Mouse (Mus musculus) liver, embryonic 14.5 days (tissue): ENCODE data around the gene H2-K1. TPM values are rescaled to one million over a fixed set of nuclear protein-coding genes. Genes with fewer than 3 reads are reported as not detected.

ENCODE experiments used
- ATAC-seq: fragments of 200-750 bp; cut with Nextera tagmentation; 2 replicates; pipeline ENCODE4 v1.8.0; 2017; ENCODE audit warnings: moderate number of reproducible peaks, mild to moderate bottlenecking, moderate library complexity; ENCODE audit not compliant: insufficient read depth
- DNase-seq, 3 experiments: peaks; one replicate each; pipeline ENCODE4 v3.0.0-alpha.2; 2012 to 2013; ENCODE audit warnings: low read depth in 3 of 3, low spot score in 3 of 3
- H3K27ac ChIP-seq: fragments of 300-500 bp; sonication (generic); 2 replicates; pipeline ENCODE4 v1.5.1; 2014; ENCODE audit warnings: moderate library complexity, mild to moderate bottlenecking, control low read depth, inconsistent platforms
- H3K27me3 ChIP-seq: fragments of 300-500 bp; sonication (generic); 2 replicates; pipeline ENCODE4 v1.6.1; 2014; ENCODE audit warnings: mild to moderate bottlenecking, low read length, moderate library complexity; ENCODE audit not compliant: control insufficient read depth, insufficient read depth
- H3K36me3 ChIP-seq: fragments of 300-500 bp; sonication (generic); replicated peaks from 2 replicates; pipeline ENCODE4 v1.6.1; 2014; ENCODE audit warnings: low read depth; ENCODE audit not compliant: control insufficient read depth, insufficient read depth
- H3K4me1 ChIP-seq, 2 experiments: fragments of 200-500 bp in 1 of 2; fragments of 300-500 bp in 1 of 2; sonication (generic) in 1 of 2; replicated peaks; 2 replicates each; pipeline ENCODE4 v1.6.1; 2012 to 2014; ENCODE audit warnings: antibody characterized with exemption in 1 of 2, inconsistent platforms in 1 of 2, low read length in 1 of 2; ENCODE audit not compliant: control insufficient read depth in 2 of 2, insufficient read depth in 2 of 2
- H3K4me2 ChIP-seq: fragments of 300-500 bp; sonication (generic); 2 replicates; pipeline ENCODE4 v1.6.1; 2014; ENCODE audit warnings: low read depth, mild to moderate bottlenecking, control low read depth, moderate library complexity
- H3K4me3 ChIP-seq, 2 experiments: fragments of 200-500 bp in 1 of 2; fragments of 300-500 bp in 1 of 2; sonication (generic) in 1 of 2; 2 replicates each; pipeline ENCODE4 v1.5.1; 2012 to 2014; ENCODE audit warnings: low read depth in 2 of 2, low read length in 2 of 2, mild to moderate bottlenecking in 2 of 2, control low read depth in 1 of 2, inconsistent platforms in 1 of 2, moderate library complexity in 1 of 2; ENCODE audit not compliant: insufficient read depth in 1 of 2
- H3K9ac ChIP-seq: fragments of 300-500 bp; sonication (generic); replicated peaks from 2 replicates; pipeline ENCODE4 v1.6.1; 2014; ENCODE audit warnings: mild to moderate bottlenecking, control low read depth, moderate library complexity
- H3K9me3 ChIP-seq: fragments of 300-500 bp; sonication (generic); 2 replicates; pipeline ENCODE4 v1.6.1; 2016; ENCODE audit warnings: low read length, mixed read lengths; ENCODE audit not compliant: control insufficient read depth
- CTCF ChIP-seq: IDR thresholded peaks from 2 replicates; pipeline ENCODE4 v1.5.1; 2016; ENCODE audit warnings: antibody characterized with exemption, low read depth, control low read depth
- EP300 ChIP-seq: IDR thresholded peaks from 2 replicates; pipeline ENCODE4 v1.6.1; 2016; ENCODE audit warnings: antibody characterized with exemption, low read depth
- WGBS: fragments of 180-500 bp; shearing (Covaris S2); extraction: QIAGEN DNeasy Blood & Tissue Kit; methylation state at CpG from one replicate; pipeline ENCODE4 v1.1.7; 2014; ENCODE audit not compliant: insufficient replicate concordance; 5-methylcytosine and 5-hydroxymethylcytosine counted together
- microRNA counts: library from miRNA; unstranded; fragments of <30 nt; microRNA quantifications from one replicate; lab custom pipeline; 2016
- microRNA-seq: library from miRNA; unstranded; fragments of <30 nt; microRNA quantifications from one replicate; pipeline ENCODE4, GENCODE M21; 2016
- polyA plus RNA-seq, 2 experiments: library from polyadenylated mRNA; depleted of rRNA in 1 of 2; stranded (reverse) in 1 of 2; unstranded in 1 of 2; fragments of >200 nt; fragmentation: Nextera tagmentation in 1 of 2; extraction: Ambion mirVana in 1 of 2; gene quantifications; 2 replicates each; pipeline versions ENCODE4 v1.2.1 to v1.2.3; 2012 to 2014

The H2-K1 gene
- polyA plus RNA-seq, 2 experiments: 107 to 124 TPM

GRCm38 (mm10) chr17:33948905-33949537 lies 51.1 kb downstream of the H2-K1 start:
- Histone ChIP-seq H3K4me3 (no peak overlapping the region), H3K27ac (no peak overlapping the region), H3K9ac (no peak overlapping the region), H3K27me3 (no peaks in the 10 kb centered on the region), H3K9me3 (no peaks in the 10 kb centered on the region), H3K36me3 (peaks cover 23% of the 10 kb centered on the region), H3K4me2 (no peak overlapping the region), H3K4me1 (peaks cover 9 to 17% of the 10 kb centered on the region in 2 experiments)
- no peak for ATAC-seq
- WGBS: 77% methylated on average over 19 of the region's 19 CpGs
- DNase-seq: no peak
- no peak for TF ChIP-seq EP300
- no peak for TF ChIP-seq CTCF

DNA sequence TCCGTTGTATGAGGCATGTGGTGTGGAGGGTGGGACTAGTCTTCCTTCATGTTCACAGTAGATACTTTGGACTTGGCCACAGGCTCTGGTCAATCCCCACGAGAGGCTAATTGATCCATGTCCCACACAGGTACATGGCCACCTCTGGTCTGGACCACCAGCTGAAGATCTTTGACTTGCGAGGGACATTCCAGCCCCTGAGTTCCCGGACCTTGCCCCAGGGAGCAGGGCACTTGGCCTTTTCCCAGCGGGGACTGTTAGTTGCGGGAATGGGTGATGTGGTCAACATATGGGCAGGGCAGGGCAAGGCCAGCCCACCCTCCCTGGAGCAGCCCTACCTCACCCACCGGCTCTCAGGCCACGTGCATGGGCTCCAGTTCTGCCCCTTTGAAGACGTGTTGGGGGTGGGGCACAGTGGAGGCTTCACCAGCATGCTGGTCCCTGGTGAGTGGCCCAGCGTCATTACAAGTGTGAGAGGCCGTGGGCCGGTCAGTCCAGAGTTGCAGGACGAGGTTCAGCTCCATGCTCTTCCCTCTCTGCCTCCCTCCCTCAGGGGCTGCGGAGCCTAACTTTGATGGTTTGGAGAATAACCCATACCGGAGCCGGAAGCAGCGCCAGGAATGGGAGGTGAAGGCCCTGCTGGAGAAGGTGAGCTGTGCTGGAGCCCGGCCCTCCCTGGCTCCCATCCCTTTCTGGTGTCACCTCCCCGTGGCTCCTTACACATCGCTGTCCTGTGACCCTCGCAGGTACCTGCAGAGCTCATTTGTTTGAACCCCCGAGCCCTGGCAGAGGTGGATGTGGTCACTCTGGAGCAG lies 51.9 kb downstream of the H2-K1 start:
- H3K4me1 ChIP-seq: peaks cover 7 to 14% of the 10 kb centered on the region in 2 experiments
- H3K27ac ChIP-seq: no peak overlapping the region
- no peak overlapping the region for H3K4me3 ChIP-seq

DNA sequence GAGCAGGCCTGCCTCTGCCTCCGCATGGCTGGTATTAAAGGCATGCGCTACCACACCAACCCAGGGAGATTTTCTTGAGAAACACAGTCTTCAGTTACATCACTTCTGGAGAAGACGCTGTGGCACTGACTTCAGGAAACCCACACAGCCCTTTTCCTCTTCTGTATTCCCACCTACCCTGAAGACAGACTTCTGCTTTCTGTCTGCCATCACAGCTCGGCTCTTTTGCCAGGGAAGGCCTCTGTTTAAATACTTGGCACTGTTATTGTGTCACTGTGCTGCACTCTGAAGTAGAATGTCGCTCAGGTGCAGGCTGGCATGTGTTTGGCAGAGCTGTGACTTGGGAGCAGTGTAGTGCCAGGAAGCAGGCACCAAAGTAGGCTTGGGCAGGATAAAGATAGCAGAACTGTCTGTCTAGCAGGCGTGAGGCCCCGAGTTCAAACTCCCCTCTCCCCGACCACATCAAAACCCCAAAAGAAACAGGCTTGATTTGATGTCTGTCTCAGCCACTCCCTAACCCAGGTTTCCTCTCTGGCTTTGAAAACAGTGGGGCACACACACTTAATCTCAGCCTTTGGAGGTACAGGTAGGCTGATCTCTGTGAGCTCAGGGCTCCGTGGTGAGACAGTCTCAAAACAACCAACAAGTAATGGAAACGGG lies 52.6 kb downstream of the H2-K1 start:
- Histone ChIP-seq H3K4me1 (peaks cover 4 to 7% of the 10 kb centered on the region in 2 experiments), H3K4me3 (no peak overlapping the region), H3K9ac (no peak overlapping the region), H3K27ac (no peak overlapping the region), H3K36me3 (peaks cover 9% of the 10 kb centered on the region), H3K9me3 (no peaks in the 10 kb centered on the region), H3K27me3 (no peaks in the 10 kb centered on the region), H3K4me2 (no peak overlapping the region)
- 50% methylated on average over 10 of the region's 10 CpGs for WGBS
- ATAC-seq (no peak), DNase-seq (no peak)
- no peak for TF ChIP-seq CTCF
- no peak for TF ChIP-seq EP300

More for the DNA sequence above, 51.9 kb downstream of the H2-K1 start:
- Histone ChIP-seq H3K9me3 (no peaks in the 10 kb centered on the region), H3K4me2 (no peak overlapping the region), H3K9ac (no peak overlapping the region), H3K27me3 (no peaks in the 10 kb centered on the region), H3K36me3 (peaks cover 16% of the 10 kb centered on the region)
- no peak for ATAC-seq
- 76% methylated on average over 22 of the region's 22 CpGs for WGBS
- TF ChIP-seq CTCF (no peak), EP300 (no peak)
- DNase-seq: no peak

MicroRNAs within 50 kb of the gene (microRNA counts, 519-probe panel; counts per million panel counts)
- 69.9 counts per million for microRNA mmu-miR-219 (lab: Ali Mortazavi, UCI)

Small RNAs within 50 kb of the gene (microRNA-seq; reads per million reads assigned to microRNA genes)
- gene Mir219a-1 (not detected), gene Mir219c (not detected)

Other genes with a start within 250 kb of the H2-K1 start
Only the 30 nearest of the 33 such genes appear.
- gene Kank3, start 189.8 kb downstream of the H2-K1 start, polyA plus RNA-seq (2012; rRNA removed): 7.1 and 7.6 TPM in 2 replicates
- 7.3 and 7.7 TPM in 2 replicates for gene Kank3, start 189.8 kb downstream of the H2-K1 start, polyA plus RNA-seq (2014; fragmentation: Nextera tagmentation; extraction: Ambion mirVana)
- 593 and 901 TPM in 2 replicates for gene Rps28, start 175.8 kb downstream of the H2-K1 start, polyA plus RNA-seq (2012; rRNA removed)
- 693 and 702 TPM in 2 replicates for gene Rps28, start 175.8 kb downstream of the H2-K1 start, polyA plus RNA-seq (2014; fragmentation: Nextera tagmentation; extraction: Ambion mirVana)
- gene Ndufa7, start 175.8 kb downstream of the H2-K1 start, polyA plus RNA-seq (2012; rRNA removed): 146 and 149 TPM in 2 replicates
- gene Ndufa7, start 175.8 kb downstream of the H2-K1 start, polyA plus RNA-seq (2014; fragmentation: Nextera tagmentation; extraction: Ambion mirVana): 271 and 282 TPM in 2 replicates
- 5.2 and 6.7 TPM in 2 replicates for gene Cd320, start 157.3 kb downstream of the H2-K1 start, polyA plus RNA-seq (2012; rRNA removed)
- 16.1 and 16.9 TPM in 2 replicates for gene Cd320, start 157.3 kb downstream of the H2-K1 start, polyA plus RNA-seq (2014; fragmentation: Nextera tagmentation; extraction: Ambion mirVana)
- not detected in 2 replicates for gene Gm7029, start 126.5 kb downstream of the H2-K1 start, polyA plus RNA-seq (2012; rRNA removed)
- not detected in 2 replicates for gene Gm7029, start 126.5 kb downstream of the H2-K1 start, polyA plus RNA-seq (2014; fragmentation: Nextera tagmentation; extraction: Ambion mirVana)
- gene Kifc1, start 109.7 kb downstream of the H2-K1 start, polyA plus RNA-seq (2012; rRNA removed): 37.2 and 40.8 TPM in 2 replicates
- 7.2 and 7.9 TPM in 2 replicates for gene Kifc1, start 109.7 kb downstream of the H2-K1 start, polyA plus RNA-seq (2014; fragmentation: Nextera tagmentation; extraction: Ambion mirVana)
- 0.36 and 0.44 TPM in 2 replicates for gene Platr17, start 95.2 kb downstream of the H2-K1 start, polyA plus RNA-seq (2012; rRNA removed)
- 0.20 and 0.29 TPM in 2 replicates for gene Platr17, start 95.2 kb downstream of the H2-K1 start, polyA plus RNA-seq (2014; fragmentation: Nextera tagmentation; extraction: Ambion mirVana)
- gene Daxx, start 90.9 kb downstream of the H2-K1 start, polyA plus RNA-seq (2012; rRNA removed): 11.1 and 14.7 TPM in 2 replicates
- gene Daxx, start 90.9 kb downstream of the H2-K1 start, polyA plus RNA-seq (2014; fragmentation: Nextera tagmentation; extraction: Ambion mirVana): 14.8 and 15.3 TPM in 2 replicates
- gene Tapbp, start 84.4 kb downstream of the H2-K1 start, polyA plus RNA-seq (2012; rRNA removed): 10.4 and 10.6 TPM in 2 replicates
- 24.0 and 28.7 TPM in 2 replicates for gene Tapbp, start 84.4 kb downstream of the H2-K1 start, polyA plus RNA-seq (2014; fragmentation: Nextera tagmentation; extraction: Ambion mirVana)
- 10.6 and 12.1 TPM in 2 replicates for gene Zbtb22, start 84.4 kb downstream of the H2-K1 start, polyA plus RNA-seq (2012; rRNA removed)
- 4.7 and 4.8 TPM in 2 replicates for gene Zbtb22, start 84.4 kb downstream of the H2-K1 start, polyA plus RNA-seq (2014; fragmentation: Nextera tagmentation; extraction: Ambion mirVana)
- gene Rgl2, start 70.8 kb downstream of the H2-K1 start, polyA plus RNA-seq (2012; rRNA removed): 17.0 and 19.6 TPM in 2 replicates
- gene Rgl2, start 70.8 kb downstream of the H2-K1 start, polyA plus RNA-seq (2014; fragmentation: Nextera tagmentation; extraction: Ambion mirVana): 4.9 and 5.9 TPM in 2 replicates
- 36.8 and 62.4 TPM in 2 replicates for gene Pfdn6, start 60.0 kb downstream of the H2-K1 start, polyA plus RNA-seq (2012; rRNA removed)
- gene Pfdn6, start 60.0 kb downstream of the H2-K1 start, polyA plus RNA-seq (2014; fragmentation: Nextera tagmentation; extraction: Ambion mirVana): 103 TPM in 2 replicates
- 17.3 and 18.9 TPM in 2 replicates for gene Wdr46, start 59.7 kb downstream of the H2-K1 start, polyA plus RNA-seq (2012; rRNA removed)
- 8.0 and 11.6 TPM in 2 replicates for gene Wdr46, start 59.7 kb downstream of the H2-K1 start, polyA plus RNA-seq (2014; fragmentation: Nextera tagmentation; extraction: Ambion mirVana)
- gene B3galt4, start 48.9 kb downstream of the H2-K1 start, polyA plus RNA-seq (2012; rRNA removed): 1.1 and 1.3 TPM in 2 replicates
- gene B3galt4, start 48.9 kb downstream of the H2-K1 start, polyA plus RNA-seq (2014; fragmentation: Nextera tagmentation; extraction: Ambion mirVana): 1.1 and 1.8 TPM in 2 replicates
- gene Vps52, start 44.5 kb downstream of the H2-K1 start, polyA plus RNA-seq (2012; rRNA removed): 17.4 and 18.7 TPM in 2 replicates
- gene Vps52, start 44.5 kb downstream of the H2-K1 start, polyA plus RNA-seq (2014; fragmentation: Nextera tagmentation; extraction: Ambion mirVana): 15.2 and 18.4 TPM in 2 replicates
- gene Rps18, start 44.3 kb downstream of the H2-K1 start, polyA plus RNA-seq (2012; rRNA removed): 829 and 1,098 TPM in 2 replicates
- gene Rps18, start 44.3 kb downstream of the H2-K1 start, polyA plus RNA-seq (2014; fragmentation: Nextera tagmentation; extraction: Ambion mirVana): 1,411 and 1,430 TPM in 2 replicates
- gene Ring1, start 24.3 kb upstream of the H2-K1 start, polyA plus RNA-seq (2012; rRNA removed): 7.6 and 9.7 TPM in 2 replicates
- gene Ring1, start 24.3 kb upstream of the H2-K1 start, polyA plus RNA-seq (2014; fragmentation: Nextera tagmentation; extraction: Ambion mirVana): 1.2 and 1.7 TPM in 2 replicates
- 30.6 and 32.8 TPM in 2 replicates for gene H2-Ke6, start 27.7 kb upstream of the H2-K1 start, polyA plus RNA-seq (2012; rRNA removed)
- gene H2-Ke6, start 27.7 kb upstream of the H2-K1 start, polyA plus RNA-seq (2014; fragmentation: Nextera tagmentation; extraction: Ambion mirVana): 22.3 and 24.9 TPM in 2 replicates
- gene Slc39a7, start 31.3 kb upstream of the H2-K1 start, polyA plus RNA-seq (2012; rRNA removed): 27.0 and 28.1 TPM in 2 replicates
- 25.1 and 26.5 TPM in 2 replicates for gene Slc39a7, start 31.3 kb upstream of the H2-K1 start, polyA plus RNA-seq (2014; fragmentation: Nextera tagmentation; extraction: Ambion mirVana)
- gene Rxrb, start 31.5 kb upstream of the H2-K1 start, polyA plus RNA-seq (2012; rRNA removed): 15.2 and 16.5 TPM in 2 replicates
- 6.0 and 7.2 TPM in 2 replicates for gene Rxrb, start 31.5 kb upstream of the H2-K1 start, polyA plus RNA-seq (2014; fragmentation: Nextera tagmentation; extraction: Ambion mirVana)
- 0.22 and 0.55 TPM in 2 replicates for gene Col11a2, start 39.1 kb upstream of the H2-K1 start, polyA plus RNA-seq (2012; rRNA removed)
- gene Col11a2, start 39.1 kb upstream of the H2-K1 start, polyA plus RNA-seq (2014; fragmentation: Nextera tagmentation; extraction: Ambion mirVana): 0.06 and 0.20 TPM in 2 replicates
- 0.45 and 0.51 TPM in 2 replicates for gene H2-Oa, start 92.0 kb upstream of the H2-K1 start, polyA plus RNA-seq (2012; rRNA removed)
- gene H2-Oa, start 92.0 kb upstream of the H2-K1 start, polyA plus RNA-seq (2014; fragmentation: Nextera tagmentation; extraction: Ambion mirVana): 0.29 and 0.51 TPM in 2 replicates
- gene H2-DMa, start 119.2 kb upstream of the H2-K1 start, polyA plus RNA-seq (2012; rRNA removed): 2.5 and 3.1 TPM in 2 replicates
- gene H2-DMa, start 119.2 kb upstream of the H2-K1 start, polyA plus RNA-seq (2014; fragmentation: Nextera tagmentation; extraction: Ambion mirVana): 4.4 and 5.5 TPM in 2 replicates
- gene Brd2, start 122.3 kb upstream of the H2-K1 start, polyA plus RNA-seq (2012; rRNA removed): 46.8 and 48.7 TPM in 2 replicates
- gene Brd2, start 122.3 kb upstream of the H2-K1 start, polyA plus RNA-seq (2014; fragmentation: Nextera tagmentation; extraction: Ambion mirVana): 28.8 and 37.5 TPM in 2 replicates
- 0.40 and 0.58 TPM in 2 replicates for gene H2-DMb2, start 143.0 kb upstream of the H2-K1 start, polyA plus RNA-seq (2012; rRNA removed)
- 0.13 and 0.33 TPM in 2 replicates for gene H2-DMb2, start 143.0 kb upstream of the H2-K1 start, polyA plus RNA-seq (2014; fragmentation: Nextera tagmentation; extraction: Ambion mirVana)
- 1.2 TPM in 2 replicates for gene H2-DMb1, start 152.7 kb upstream of the H2-K1 start, polyA plus RNA-seq (2012; rRNA removed)
- 0.79 and 0.86 TPM in 2 replicates for gene H2-DMb1, start 152.7 kb upstream of the H2-K1 start, polyA plus RNA-seq (2014; fragmentation: Nextera tagmentation; extraction: Ambion mirVana)
- 1.9 TPM in 2 replicates for gene Tap1, start 187.2 kb upstream of the H2-K1 start, polyA plus RNA-seq (2012; rRNA removed)
- gene Tap1, start 187.2 kb upstream of the H2-K1 start, polyA plus RNA-seq (2014; fragmentation: Nextera tagmentation; extraction: Ambion mirVana): 2.0 and 2.5 TPM in 2 replicates
- 3.8 and 5.8 TPM in 2 replicates for gene Psmb9, start 187.4 kb upstream of the H2-K1 start, polyA plus RNA-seq (2012; rRNA removed)
- gene Psmb9, start 187.4 kb upstream of the H2-K1 start, polyA plus RNA-seq (2014; fragmentation: Nextera tagmentation; extraction: Ambion mirVana): 6.0 and 7.5 TPM in 2 replicates
- gene Psmb8, start 197.4 kb upstream of the H2-K1 start, polyA plus RNA-seq (2012; rRNA removed): 9.5 and 11.8 TPM in 2 replicates
- 18.8 and 21.7 TPM in 2 replicates for gene Psmb8, start 197.4 kb upstream of the H2-K1 start, polyA plus RNA-seq (2014; fragmentation: Nextera tagmentation; extraction: Ambion mirVana)
- 2.1 and 2.9 TPM in 2 replicates for gene Tap2, start 203.2 kb upstream of the H2-K1 start, polyA plus RNA-seq (2012; rRNA removed)
- 3.1 and 4.9 TPM in 2 replicates for gene Tap2, start 203.2 kb upstream of the H2-K1 start, polyA plus RNA-seq (2014; fragmentation: Nextera tagmentation; extraction: Ambion mirVana)